Mouse (Mus musculus): ENCODE results near the gene Cadps.

Gene Cadps

GRCm38 (mm10) chr14:12822491-12823219, at the start of gene Cadps:
Gene Cadps, minus strand, starts transcription at chr14:12823079.
- no peak for DNase-seq

GRCm38 (mm10) chr14:12869605-12870004, 46.7 kb upstream of the Cadps start:
- no peak for DNase-seq

DNA sequence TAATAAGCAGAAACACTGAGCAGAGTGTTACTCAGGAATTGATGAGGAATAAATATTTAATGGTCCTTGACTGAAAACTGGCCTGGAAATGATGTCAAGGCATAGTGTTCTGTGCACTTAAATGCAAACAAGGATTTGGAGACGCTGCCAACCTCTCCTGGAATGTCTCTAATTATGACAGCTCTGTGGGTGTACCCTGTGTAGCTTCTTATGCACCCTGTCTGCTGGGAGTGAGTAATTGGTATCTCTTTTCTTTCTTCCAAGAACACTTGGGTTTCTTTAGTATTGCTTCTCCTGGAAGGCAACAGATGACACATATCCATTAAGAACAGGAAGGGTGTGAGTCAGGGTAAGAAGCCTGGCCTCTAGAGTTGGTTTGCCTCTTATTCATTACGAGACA, 42.4 kb upstream of the Cadps start:
- DNase-seq, result no peak

DNA sequence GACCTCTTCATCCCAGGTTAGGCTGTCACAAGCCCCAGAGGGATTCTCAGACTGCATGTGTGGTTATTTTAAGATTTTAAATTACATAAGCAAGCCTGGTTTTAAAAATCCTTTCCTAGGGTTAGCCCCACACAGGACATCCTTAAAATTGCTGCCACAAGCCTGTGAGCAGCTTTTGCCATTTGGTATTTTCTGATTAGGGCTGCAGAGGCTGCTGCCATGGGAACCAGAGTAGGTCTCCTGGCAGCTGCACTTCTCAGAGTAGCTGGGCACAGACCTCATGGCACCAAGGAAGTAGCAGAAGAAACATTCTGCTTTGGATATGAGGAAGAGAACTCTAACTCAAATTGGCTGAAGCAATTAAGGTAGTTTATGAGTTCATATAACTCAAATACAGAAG, 21.0 kb upstream of the Cadps start:
- DNase-seq, result no peak

- no peak for DNase-seq
These were observed 16.6 kb upstream of the Cadps start for GRCm38 (mm10) chr14:12839471-12839870.

GRCm38 (mm10) chr14:12838949-12839348, 16.1 kb upstream of the Cadps start:
- DNase-seq, result no peak

GRCm38 (mm10) chr14:12838323-12838722, 15.4 kb upstream of the Cadps start:
- DNase-seq, result no peak

DNA sequence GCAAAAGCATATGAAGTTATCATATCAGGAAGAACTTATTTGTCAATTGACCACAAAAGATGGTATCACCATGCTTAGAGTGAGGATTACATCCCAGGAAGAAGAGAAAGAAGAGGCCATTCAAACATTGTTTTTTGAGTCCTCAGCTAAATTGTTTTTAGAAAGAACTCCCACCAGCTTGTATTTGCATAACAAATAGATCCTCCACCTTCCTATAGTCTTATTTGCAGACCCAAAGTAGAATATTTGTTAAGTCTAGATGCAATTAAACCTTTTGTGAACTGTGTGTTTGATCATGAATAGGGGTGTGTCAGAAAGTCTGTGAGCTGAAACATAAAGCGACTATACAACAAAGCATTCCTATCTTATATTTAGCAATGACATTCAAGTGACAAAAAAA, 15.0 kb upstream of the Cadps start:
- DNase-seq, result no peak

- DNase-seq, result no peak
These were observed 902 bp upstream of the Cadps start for GRCm38 (mm10) chr14:12823781-12824180.

DNA sequence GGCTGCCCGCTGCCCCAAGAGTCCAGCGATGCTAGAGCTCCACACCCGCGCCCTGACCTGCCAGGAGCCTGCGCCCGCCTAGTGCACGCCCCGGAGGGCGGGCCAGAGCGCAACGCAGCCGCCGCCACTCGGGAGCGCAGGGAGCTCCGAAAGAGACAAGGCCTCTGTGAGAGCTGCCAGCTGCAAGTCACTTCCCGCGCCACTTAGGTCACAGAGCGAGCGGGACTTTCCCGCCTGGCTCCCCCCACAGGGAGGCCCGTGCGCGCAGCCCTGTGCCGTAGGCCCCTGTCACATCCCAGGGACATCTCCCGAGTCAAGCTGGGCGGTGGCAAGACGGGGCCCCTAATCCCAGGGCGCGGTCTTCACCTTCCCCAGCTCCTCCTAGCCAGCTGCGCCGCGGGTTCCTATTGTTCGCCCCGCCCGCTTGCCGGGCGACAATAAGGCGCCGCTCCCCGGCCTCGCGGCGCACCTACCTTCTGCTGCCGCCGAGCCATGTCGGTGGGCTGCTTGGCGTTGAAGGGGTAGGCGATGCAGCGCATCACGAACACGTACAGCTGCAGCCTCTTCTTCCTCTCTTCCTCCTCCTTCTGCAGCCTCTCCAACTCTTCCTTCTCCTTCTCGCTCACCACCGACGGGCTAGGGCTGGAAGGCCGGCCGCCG, 918 bp downstream of the Cadps start:
- no peak for DNase-seq

DNA sequence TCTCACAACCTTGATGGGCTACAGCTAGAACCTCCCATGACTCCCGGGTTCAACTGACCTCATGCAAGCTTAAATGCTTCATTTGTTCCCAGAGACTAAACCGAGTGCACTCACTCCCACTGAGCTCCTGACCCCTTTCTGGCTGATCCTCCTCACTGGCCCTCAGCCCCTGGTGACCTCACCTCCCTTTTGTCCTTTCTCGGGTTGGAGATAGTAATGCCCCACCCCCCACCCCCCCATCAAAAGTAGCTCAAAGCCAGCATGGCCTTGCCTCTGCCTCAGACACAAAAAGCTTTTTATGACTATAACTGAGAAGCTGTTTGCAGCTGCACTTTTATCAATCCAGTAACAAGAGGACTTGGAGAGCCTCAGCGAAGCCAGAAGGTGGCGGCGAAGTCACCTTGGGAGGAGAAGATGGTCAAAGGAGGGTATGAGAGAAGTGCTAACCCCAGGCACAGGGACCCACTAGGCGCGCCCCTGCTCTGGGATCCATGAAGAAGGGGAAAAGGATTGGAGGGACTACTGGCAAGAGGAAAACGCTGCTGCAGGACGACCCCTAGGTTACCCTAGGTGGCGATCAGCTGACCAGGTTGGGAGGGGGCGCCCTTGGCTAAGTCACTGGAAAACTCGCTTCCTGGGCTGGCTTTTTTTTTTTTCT, 1.6 kb downstream of the Cadps start:
- DNase-seq, result no peak

DNA sequence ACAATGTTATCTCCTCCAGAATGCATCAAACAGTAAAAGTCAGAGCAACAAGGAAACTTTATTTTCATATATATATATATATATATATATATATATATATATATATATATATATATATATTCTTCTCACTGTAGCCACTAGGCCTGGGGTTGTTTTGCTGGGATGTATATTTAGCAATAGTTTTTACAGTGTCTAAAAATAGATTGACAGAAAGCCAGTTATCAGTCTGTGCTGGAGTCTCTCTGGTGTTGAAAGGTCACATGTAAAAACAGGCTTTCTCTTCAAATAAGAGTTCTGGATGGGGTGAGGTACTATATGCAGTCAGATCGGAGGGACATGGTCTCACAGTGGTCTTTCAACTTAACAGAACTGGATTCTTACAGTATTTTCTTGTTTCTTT, 2.7 kb downstream of the Cadps start:
- no peak for DNase-seq

DNA sequence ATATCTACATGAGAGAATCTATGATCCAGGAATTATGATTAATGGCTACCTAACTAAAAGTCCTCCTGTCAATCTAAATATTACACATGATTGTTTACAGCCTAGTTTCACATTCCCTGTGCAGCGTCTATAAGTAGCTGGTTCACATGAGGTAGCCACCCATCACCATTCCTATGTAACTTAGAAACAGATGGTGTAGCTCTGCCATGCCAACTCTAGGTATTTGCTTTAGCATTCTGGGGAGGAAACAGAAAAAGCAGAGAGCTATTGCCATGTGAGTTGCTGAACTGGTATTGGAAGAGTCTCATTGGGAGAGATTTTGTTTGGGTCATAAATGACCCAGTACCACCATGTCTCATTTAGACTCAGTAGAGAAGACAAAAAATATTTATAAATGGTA, 4.4 kb downstream of the Cadps start:
- no peak for DNase-seq

DNA sequence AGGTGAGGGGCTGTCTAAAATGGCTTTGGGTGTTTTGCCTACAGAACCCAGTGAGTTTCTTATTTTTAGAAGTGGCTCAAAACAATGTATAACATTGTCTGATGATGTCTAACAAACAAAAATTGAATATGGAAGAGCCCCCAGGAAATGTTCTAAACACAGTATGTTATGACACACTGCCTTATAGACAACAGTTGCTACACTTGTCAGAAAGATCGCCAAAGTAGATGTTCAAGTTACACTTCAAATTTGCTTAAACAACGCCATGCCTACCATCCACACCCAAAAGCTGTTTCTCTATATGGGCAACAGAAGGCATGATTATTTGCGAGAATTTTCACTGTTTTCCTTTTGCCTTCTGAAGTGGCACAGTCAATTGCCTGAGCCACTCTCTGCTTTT, 10.8 kb downstream of the Cadps start:
- DNase-seq, result no peak

- DNase-seq, result no peak
These were observed 19.9 kb downstream of the Cadps start for GRCm38 (mm10) chr14:12802995-12803394.

- DNase-seq, result no peak
These were observed 21.8 kb downstream of the Cadps start for GRCm38 (mm10) chr14:12801100-12801499.

DNA sequence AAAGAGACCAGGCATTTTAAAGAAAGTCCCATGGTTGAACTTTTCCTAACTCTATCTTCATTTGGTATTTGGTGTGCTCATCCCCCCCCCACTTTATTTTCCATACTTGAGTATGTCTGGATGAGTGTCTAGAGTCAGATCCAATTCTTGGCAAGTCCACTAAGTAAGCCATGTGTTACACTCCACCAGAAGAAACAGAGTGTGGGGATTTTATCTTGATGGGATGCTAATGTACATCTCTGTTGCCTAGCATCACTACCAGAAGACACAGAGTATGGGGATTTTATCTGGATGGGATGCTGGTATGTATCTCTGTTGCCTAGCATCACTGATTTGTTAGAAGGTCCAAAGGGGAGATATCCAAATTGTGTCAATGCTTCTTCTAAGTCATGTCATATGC, 24.0 kb downstream of the Cadps start:
- no peak for DNase-seq

GRCm38 (mm10) chr14:12784296-12784695, 38.6 kb downstream of the Cadps start:
- DNase-seq, result no peak

- DNase-seq, result no peak
These were observed 42.9 kb downstream of the Cadps start for GRCm38 (mm10) chr14:12780016-12780415.

DNA sequence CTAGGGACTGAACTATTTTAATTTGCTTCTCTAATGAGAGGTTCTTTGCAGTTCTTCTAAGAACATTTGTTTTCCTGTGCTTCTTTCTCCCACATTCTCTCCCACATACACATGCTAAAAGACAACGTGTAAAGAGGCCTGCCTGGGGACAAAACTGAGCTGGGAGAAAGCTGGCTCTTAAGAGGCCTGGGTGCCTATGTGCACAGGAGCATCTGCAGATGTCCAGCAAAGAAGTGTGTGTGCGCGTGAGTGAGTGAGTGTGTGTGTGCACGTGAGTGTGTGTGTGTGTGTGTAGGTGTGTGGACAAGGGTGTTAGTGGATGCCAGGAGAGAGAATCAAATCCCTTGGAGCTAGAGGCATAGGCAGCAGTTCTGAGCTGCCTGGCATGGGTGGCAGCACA, 44.9 kb downstream of the Cadps start:
- no peak for DNase-seq

DNA sequence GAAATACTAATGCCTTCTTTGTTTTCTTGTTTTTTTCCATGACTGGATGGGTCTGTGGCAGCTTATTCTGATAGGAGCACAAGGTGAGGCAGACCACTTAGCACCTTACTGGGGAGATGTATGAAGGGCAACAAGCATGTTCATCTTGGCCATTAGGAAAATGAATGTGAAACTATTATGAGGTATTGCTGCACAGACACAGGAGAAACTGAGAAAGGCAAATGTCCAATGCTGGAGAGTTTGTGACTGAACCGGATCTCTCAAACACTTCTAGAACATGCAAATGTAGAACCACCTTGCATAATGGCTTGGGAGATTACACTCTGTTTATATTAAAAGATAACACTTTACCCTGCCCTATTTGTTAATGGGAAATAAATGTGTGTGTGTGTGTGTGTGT, 54.0 kb downstream of the Cadps start:
- DNase-seq, result no peak

- no peak for DNase-seq
These were observed 69.6 kb downstream of the Cadps start for GRCm38 (mm10) chr14:12753237-12753636.

- DNase-seq, result no peak
These were observed 71.1 kb downstream of the Cadps start for GRCm38 (mm10) chr14:12751821-12752220.

DNA sequence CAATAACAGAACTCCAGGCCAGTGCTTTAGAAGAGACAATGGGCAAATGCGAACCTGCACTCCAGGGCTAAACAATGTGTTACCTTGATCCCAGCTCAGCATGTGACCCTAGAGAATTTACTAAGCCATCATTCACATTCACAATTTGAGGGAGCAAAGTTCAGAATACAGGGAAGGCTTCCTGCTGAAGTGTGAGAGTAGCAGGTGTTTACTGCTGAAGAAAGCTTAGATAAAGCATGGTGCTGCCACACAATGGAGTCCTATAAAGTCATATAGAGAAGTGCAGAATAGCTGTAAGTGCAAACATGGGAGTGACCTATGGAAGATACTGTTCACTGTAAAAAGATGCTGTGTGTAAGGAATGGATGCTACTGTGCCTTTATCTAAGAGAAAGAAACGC, 91.9 kb downstream of the Cadps start:
- no peak for DNase-seq
